Mouse (Mus musculus): ENCODE results near the gene Hist2h4.

DNA sequence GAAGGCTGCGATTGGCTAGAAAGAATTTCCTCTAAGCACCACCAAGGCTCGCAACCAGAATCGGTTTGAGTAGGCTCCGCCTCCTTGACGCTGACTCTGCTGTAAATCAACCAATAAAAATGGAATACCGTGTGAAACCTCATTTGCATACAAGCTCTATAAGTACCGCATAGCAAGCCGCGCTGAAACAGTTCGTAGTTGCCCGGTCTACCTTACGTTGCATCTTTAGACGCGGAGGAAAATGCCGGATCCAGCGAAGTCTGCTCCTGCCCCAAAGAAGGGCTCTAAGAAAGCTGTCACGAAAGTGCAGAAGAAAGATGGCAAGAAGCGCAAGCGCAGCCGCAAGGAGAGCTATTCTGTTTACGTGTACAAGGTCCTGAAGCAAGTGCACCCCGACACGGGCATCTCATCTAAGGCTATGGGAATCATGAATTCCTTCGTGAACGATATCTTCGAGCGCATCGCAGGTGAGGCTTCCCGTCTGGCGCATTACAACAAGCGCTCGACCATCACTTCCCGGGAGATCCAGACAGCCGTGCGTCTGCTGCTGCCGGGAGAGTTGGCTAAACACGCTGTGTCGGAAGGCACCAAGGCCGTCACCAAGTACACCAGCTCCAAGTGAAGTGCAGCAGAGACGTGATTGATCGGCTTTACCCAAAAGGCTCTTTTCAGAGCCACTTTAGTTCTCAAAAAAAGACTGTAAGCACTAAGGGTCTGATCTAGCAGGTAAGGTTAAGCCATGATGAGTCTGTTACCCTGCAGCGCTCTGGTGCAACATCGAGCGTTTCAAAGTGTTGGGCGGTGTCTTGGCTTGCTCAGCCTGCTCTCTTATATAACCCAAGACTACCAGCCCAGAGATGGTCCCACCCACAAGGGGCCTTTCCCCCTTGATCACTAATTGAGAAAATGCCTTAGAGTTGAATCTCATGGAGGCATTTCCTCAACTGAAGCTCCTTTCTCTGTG is 6.7 kb upstream of the Hist2h4 start, which contains the start of gene Hist2h2bb:
- TF ChIP-seq CTCF (IDR thresholded peaks at IDR 0.05; ENCODE audit: insufficient read depth, low read depth, low read length) (no peak), POLR2A (IDR thresholded peaks at IDR 0.05; ENCODE audit: insufficient read depth, low read depth, low read length) (peak; percentile 99)

All from olfactory bulb, adult 2 months (tissue).